Mouse (Mus musculus) forebrain, embryonic 12.5 days (tissue): ENCODE results near the gene Ptpn12. TPM values are rescaled to one million over a fixed set of nuclear protein-coding genes. Genes with fewer than 3 reads are reported as not detected.

Experiments
- ATAC-seq: fragments of 200-750 bp; cut with Nextera tagmentation; 2 replicates; pipeline ENCODE4 v1.8.0; 2017; ENCODE audit warnings: moderate TSS enrichment; ENCODE audit not compliant: low FRiP score
- H3K27ac ChIP-seq: fragments of 300-500 bp; sonication (generic); 2 replicates; pipeline ENCODE4 v1.5.1; 2016; ENCODE audit warnings: mild to moderate bottlenecking
- H3K27me3 ChIP-seq: fragments of 300-500 bp; sonication (generic); 2 replicates; pipeline ENCODE4 v1.6.1; 2016; ENCODE audit warnings: mild to moderate bottlenecking
- H3K36me3 ChIP-seq: fragments of 300-500 bp; sonication (generic); replicated peaks from 2 replicates; pipeline ENCODE4 v1.6.1; 2016; ENCODE audit warnings: mild to moderate bottlenecking
- H3K4me1 ChIP-seq: fragments of 300-500 bp; sonication (generic); 2 replicates; pipeline ENCODE4 v1.6.1; 2016
- H3K4me2 ChIP-seq: fragments of 300-500 bp; sonication (generic); 2 replicates; pipeline ENCODE4 v1.6.1; 2016; ENCODE audit warnings: mild to moderate bottlenecking, moderate library complexity
- H3K4me3 ChIP-seq: fragments of 300-500 bp; sonication (generic); replicated peaks from 2 replicates; pipeline ENCODE4 v1.5.1; 2016; ENCODE audit warnings: mild to moderate bottlenecking
- H3K9ac ChIP-seq: fragments of 300-500 bp; sonication (generic); 2 replicates; pipeline ENCODE4 v1.6.1; 2016; ENCODE audit warnings: mild to moderate bottlenecking
- H3K9me3 ChIP-seq: fragments of 300-500 bp; sonication (generic); 2 replicates; pipeline ENCODE4 v1.6.1; 2016
- WGBS: fragments of 180-500 bp; shearing (Covaris S2); methylation state at CpG from one replicate; pipeline ENCODE4 v1.1.7; 2016; 5-methylcytosine and 5-hydroxymethylcytosine counted together
- polyA plus RNA-seq: library from polyadenylated mRNA; unstranded; fragments of >200 nt; fragmentation: Nextera tagmentation; extraction: Ambion mirVana; gene quantifications from 2 replicates; pipeline ENCODE4 v1.2.1, GENCODE M21; 2016

The Ptpn12 gene
- 30.4 and 32.1 TPM in 2 replicates for polyA plus RNA-seq

GRCm38 (mm10) chr5:21055820-21056531, at the start of gene Ptpn12:
Gene Ptpn12 (minus strand): TSS chr5:21055911.
- Histone ChIP-seq H3K36me3 (no peaks in the 10 kb centered on the region), H3K9ac (peak within 1 kb of the TSS; percentile 92), H3K4me3 (peak within 1 kb of the TSS; percentile 88), H3K4me2 (peak within 1 kb of the TSS; percentile 52), H3K9me3 (no peaks in the 10 kb centered on the region), H3K27ac (peak within 1 kb of the TSS; percentile 99), H3K4me1 (peaks cover 20% of the 10 kb centered on the region), H3K27me3 (no peaks in the 10 kb centered on the region)
- peak; percentile 94 for ATAC-seq
- WGBS: under 1% methylated on average over 50 of the region's 73 CpGs

GRCm38 (mm10) chr5:21091179-21091578, 35.5 kb upstream of the Ptpn12 start:
- no peak overlapping the region for H3K4me2 ChIP-seq
- H3K27me3 ChIP-seq: no peaks in the 10 kb centered on the region
- 80% methylated on average over 6 of the region's 6 CpGs for WGBS
- no peak overlapping the region for H3K27ac ChIP-seq
- H3K9me3 ChIP-seq: no peaks in the 10 kb centered on the region
- no peak for ATAC-seq
- no peaks in the 10 kb centered on the region for H3K4me1 ChIP-seq
- H3K36me3 ChIP-seq: no peaks in the 10 kb centered on the region
- H3K4me3 ChIP-seq: no peak overlapping the region
- no peak overlapping the region for H3K9ac ChIP-seq

GRCm38 (mm10) chr5:21057217-21057616, 1.5 kb upstream of the Ptpn12 start:
- H3K27me3 ChIP-seq: no peaks in the 10 kb centered on the region
- H3K4me1 ChIP-seq: peaks cover 17% of the 10 kb centered on the region
- 91% methylated on average over 2 of the region's 2 CpGs for WGBS
- no peak for ATAC-seq
- no peak overlapping the region for H3K4me3 ChIP-seq
- no peak overlapping the region for H3K9ac ChIP-seq
- H3K27ac ChIP-seq: no peak overlapping the region
- H3K36me3 ChIP-seq: no peaks in the 10 kb centered on the region
- no peaks in the 10 kb centered on the region for H3K9me3 ChIP-seq
- no peak overlapping the region for H3K4me2 ChIP-seq

- Histone ChIP-seq H3K9ac (peak overlapping the region; percentile 92; the same call in 1 of the 2 replicates), H3K9me3 (no peaks in the 10 kb centered on the region), H3K27ac (peak overlapping the region; percentile 99), H3K36me3 (no peaks in the 10 kb centered on the region), H3K4me1 (peaks cover 17% of the 10 kb centered on the region), H3K4me3 (peak overlapping the region; percentile 88), H3K4me2 (peak overlapping the region; percentile 52), H3K27me3 (no peaks in the 10 kb centered on the region)
- ATAC-seq: no peak
- 10% methylated on average over 8 of the region's 8 CpGs for WGBS
Observed at GRCm38 (mm10) chr5:21056595-21056994, 884 bp upstream of the Ptpn12 start.

GRCm38 (mm10) chr5:21055071-21055819, 466 bp downstream of the Ptpn12 start:
- Histone ChIP-seq H3K36me3 (no peaks in the 10 kb centered on the region), H3K9me3 (no peaks in the 10 kb centered on the region), H3K4me2 (peak overlapping the region; percentile 52), H3K27ac (peak overlapping the region; percentile 99), H3K9ac (peak overlapping the region; percentile 92), H3K4me1 (peaks cover 20% of the 10 kb centered on the region), H3K27me3 (no peaks in the 10 kb centered on the region), H3K4me3 (peak overlapping the region; percentile 88)
- WGBS: 0% methylated on average over 78 of the region's 84 CpGs
- ATAC-seq: peak; percentile 44

- H3K27me3 ChIP-seq: no peaks in the 10 kb centered on the region
- no peaks in the 10 kb centered on the region for H3K36me3 ChIP-seq
- peak overlapping the region; percentile 52 for H3K4me2 ChIP-seq
- H3K9me3 ChIP-seq: no peaks in the 10 kb centered on the region
- peaks cover 20% of the 10 kb centered on the region for H3K4me1 ChIP-seq
- peak overlapping the region; percentile 92 for H3K9ac ChIP-seq
- H3K27ac ChIP-seq: peak overlapping the region; percentile 99
- peak; percentile 16 for ATAC-seq
- peak overlapping the region; percentile 88 for H3K4me3 ChIP-seq
- WGBS: 1% methylated on average over 20 of the region's 20 CpGs
Observed at GRCm38 (mm10) chr5:21054472-21055070, 1.1 kb downstream of the Ptpn12 start.

- Histone ChIP-seq H3K4me1 (peaks cover 20% of the 10 kb centered on the region), H3K9ac (no peak overlapping the region), H3K36me3 (no peaks in the 10 kb centered on the region), H3K4me3 (peak overlapping the region; percentile 88), H3K9me3 (no peaks in the 10 kb centered on the region), H3K4me2 (peak overlapping the region; percentile 52), H3K27me3 (no peaks in the 10 kb centered on the region), H3K27ac (no peak overlapping the region)
- WGBS: 68% methylated on average over 3 of the region's 3 CpGs
- ATAC-seq: no peak
Observed at GRCm38 (mm10) chr5:21053571-21054307, 2.0 kb downstream of the Ptpn12 start.

GRCm38 (mm10) chr5:21052521-21052920, 3.2 kb downstream of the Ptpn12 start:
- no peak overlapping the region for H3K4me3 ChIP-seq
- no peaks in the 10 kb centered on the region for H3K9me3 ChIP-seq
- H3K27me3 ChIP-seq: no peaks in the 10 kb centered on the region
- H3K4me1 ChIP-seq: peaks cover 20% of the 10 kb centered on the region
- H3K4me2 ChIP-seq: no peak overlapping the region
- no peak for ATAC-seq
- no peaks in the 10 kb centered on the region for H3K36me3 ChIP-seq
- H3K27ac ChIP-seq: no peak overlapping the region
- WGBS: 97% methylated on average over 1 of the region's 1 CpGs
- H3K9ac ChIP-seq: no peak overlapping the region

- Histone ChIP-seq H3K4me2 (no peak overlapping the region), H3K9ac (no peak overlapping the region), H3K27ac (no peak overlapping the region), H3K27me3 (no peaks in the 10 kb centered on the region), H3K4me1 (peaks cover 12% of the 10 kb centered on the region), H3K9me3 (no peaks in the 10 kb centered on the region), H3K4me3 (no peak overlapping the region), H3K36me3 (no peaks in the 10 kb centered on the region)
- WGBS: 86% methylated on average over 2 of the region's 2 CpGs
- ATAC-seq: no peak
Observed at GRCm38 (mm10) chr5:21050770-21051122, 5.0 kb downstream of the Ptpn12 start.

- no peak for ATAC-seq
- Histone ChIP-seq H3K4me1 (peaks cover 12% of the 10 kb centered on the region), H3K4me3 (no peak overlapping the region), H3K27me3 (no peaks in the 10 kb centered on the region), H3K9me3 (no peaks in the 10 kb centered on the region), H3K9ac (no peak overlapping the region), H3K4me2 (no peak overlapping the region), H3K27ac (no peak overlapping the region), H3K36me3 (no peaks in the 10 kb centered on the region)
- WGBS: 90% methylated on average over 6 of the region's 6 CpGs
Observed at GRCm38 (mm10) chr5:21050061-21050769, 5.5 kb downstream of the Ptpn12 start.

GRCm38 (mm10) chr5:21049006-21049405, 6.7 kb downstream of the Ptpn12 start:
- WGBS: 89% methylated on average over 4 of the region's 4 CpGs
- no peak overlapping the region for H3K9ac ChIP-seq
- no peak overlapping the region for H3K4me3 ChIP-seq
- no peaks in the 10 kb centered on the region for H3K36me3 ChIP-seq
- no peaks in the 10 kb centered on the region for H3K9me3 ChIP-seq
- peaks cover 12% of the 10 kb centered on the region for H3K4me1 ChIP-seq
- no peak for ATAC-seq
- H3K27me3 ChIP-seq: no peaks in the 10 kb centered on the region
- H3K4me2 ChIP-seq: no peak overlapping the region
- no peak overlapping the region for H3K27ac ChIP-seq
